Mouse (Mus musculus) forebrain, postnatal 0 days (tissue): Measurements from ENCODE around the gene Oscp1. TPM values are rescaled to one million over a fixed set of nuclear protein-coding genes. Genes with fewer than 3 reads are reported as not detected.

ENCODE experiments used
- ATAC-seq: fragments of 200-750 bp; cut with Nextera tagmentation; 2 replicates; pipeline ENCODE4 v1.8.0; 2017; ENCODE audit warnings: mild to moderate bottlenecking, moderate library complexity
- DNase-seq: peaks from one replicate; pipeline ENCODE4 v3.0.0-alpha.2; 2015
- H3K27ac ChIP-seq: fragments of 300-500 bp; sonication (generic); 2 replicates; pipeline ENCODE4 v1.5.1; 2014; ENCODE audit warnings: low read depth, mild to moderate bottlenecking, antibody characterized with exemption, low read length, moderate library complexity, mixed read lengths
- H3K27me3 ChIP-seq: fragments of 300-500 bp; sonication (generic); 2 replicates; pipeline ENCODE4 v1.6.1; 2014; ENCODE audit warnings: mild to moderate bottlenecking, low read length, mixed read lengths; ENCODE audit not compliant: insufficient read depth
- H3K36me3 ChIP-seq: fragments of 300-500 bp; sonication (generic); 2 replicates; pipeline ENCODE4 v1.6.1; 2014; ENCODE audit warnings: mild to moderate bottlenecking, moderate library complexity; ENCODE audit not compliant: insufficient read depth
- H3K4me1 ChIP-seq: fragments of 300-500 bp; sonication (generic); 2 replicates; pipeline ENCODE4 v1.6.1; 2014; ENCODE audit warnings: antibody characterized with exemption; ENCODE audit not compliant: insufficient read depth
- H3K4me2 ChIP-seq: fragments of 300-500 bp; sonication (generic); 2 replicates; pipeline ENCODE4 v1.6.1; 2014; ENCODE audit warnings: low read depth, mild to moderate bottlenecking, moderate library complexity
- H3K4me3 ChIP-seq: fragments of 300-500 bp; sonication (generic); 2 replicates; pipeline ENCODE4 v1.5.1; 2014; ENCODE audit warnings: low read depth, low read length, mixed read lengths
- H3K9ac ChIP-seq: fragments of 300-500 bp; sonication (generic); 2 replicates; pipeline ENCODE4 v1.6.1; 2014; ENCODE audit warnings: mild to moderate bottlenecking
- H3K9me3 ChIP-seq: fragments of 300-500 bp; sonication (generic); 2 replicates; pipeline ENCODE4 v1.6.1; 2016; ENCODE audit warnings: low read length
- CTCF ChIP-seq: sonication (generic); IDR thresholded peaks from 2 replicates; pipeline ENCODE4 v1.5.1; 2016; ENCODE audit warnings: antibody characterized with exemption, control low read depth, low read depth
- WGBS: fragments of 180-500 bp; shearing (Covaris S2); extraction: QIAGEN DNeasy Blood & Tissue Kit; methylation state at CpG from one replicate; pipeline ENCODE4 v1.1.7; 2014; 5-methylcytosine and 5-hydroxymethylcytosine counted together
- polyA plus RNA-seq: library from polyadenylated mRNA; unstranded; fragments of >200 nt; fragmentation: Nextera tagmentation; extraction: Ambion mirVana; gene quantifications from 2 replicates; pipeline ENCODE4 v1.2.1, GENCODE M21; 2015
- total RNA-seq: library from RNA; depleted of rRNA; stranded (reverse); fragments of >200 nt; gene quantifications from 2 replicates; pipeline ENCODE4 v1.2.3, GENCODE M21; 2014; rRNA removed

Oscp1 gene
- total and polyA plus RNA-seq, 2 experiments from 2014 or later = 30.8 to 43.7 TPM

DNA sequence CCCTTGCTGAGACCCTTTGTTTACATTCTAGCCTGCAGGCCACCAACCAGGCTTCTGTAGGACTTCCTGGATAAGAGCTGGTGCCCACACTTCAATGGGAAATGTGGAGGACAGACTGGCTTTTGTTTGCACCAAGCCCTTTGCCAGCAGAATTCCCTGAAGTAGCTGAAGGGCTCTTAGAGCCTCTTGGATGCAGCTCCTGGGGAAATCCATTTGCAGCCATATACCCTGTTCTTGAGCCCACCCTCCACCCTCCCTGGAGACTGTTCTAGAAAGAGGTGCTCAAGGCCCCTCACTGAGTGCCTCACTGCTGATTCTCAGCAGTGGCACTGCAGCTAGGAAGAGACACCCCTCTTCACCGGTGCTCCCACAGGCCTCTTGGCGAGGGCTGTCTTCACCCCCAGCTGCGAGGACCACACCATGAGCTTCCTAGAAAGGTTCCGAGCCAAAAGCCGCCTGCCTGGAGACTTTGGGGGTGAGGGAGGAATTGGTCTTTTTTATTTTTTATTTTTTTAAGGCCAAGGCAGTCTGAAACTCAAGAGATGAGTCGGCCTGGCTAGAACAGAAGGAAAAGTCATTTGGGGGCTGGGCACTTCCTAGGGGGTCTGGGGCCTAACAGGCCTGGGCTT, 74.4 kb downstream of the Oscp1 start:
- DNase-seq = no peak
- no peak for TF ChIP-seq CTCF
- H3K9ac ChIP-seq = no peak overlapping the region
- H3K27me3 ChIP-seq = no peaks in the 10 kb centered on the region
- ATAC-seq = no peak; the same call in 1 of the 2 replicates
- no peaks in the 10 kb centered on the region for H3K9me3 ChIP-seq
- WGBS = 81% methylated on average over 6 of the region's 6 CpGs
- peaks cover 51% of the 10 kb centered on the region for H3K36me3 ChIP-seq
- H3K4me2 ChIP-seq = no peak overlapping the region
- peak overlapping the region; percentile 64; the same call in 1 of the 2 replicates for H3K27ac ChIP-seq
- H3K4me3 ChIP-seq = no peak overlapping the region
- peaks cover 3% of the 10 kb centered on the region; the same call in 1 of the 2 replicates for H3K4me1 ChIP-seq

DNA sequence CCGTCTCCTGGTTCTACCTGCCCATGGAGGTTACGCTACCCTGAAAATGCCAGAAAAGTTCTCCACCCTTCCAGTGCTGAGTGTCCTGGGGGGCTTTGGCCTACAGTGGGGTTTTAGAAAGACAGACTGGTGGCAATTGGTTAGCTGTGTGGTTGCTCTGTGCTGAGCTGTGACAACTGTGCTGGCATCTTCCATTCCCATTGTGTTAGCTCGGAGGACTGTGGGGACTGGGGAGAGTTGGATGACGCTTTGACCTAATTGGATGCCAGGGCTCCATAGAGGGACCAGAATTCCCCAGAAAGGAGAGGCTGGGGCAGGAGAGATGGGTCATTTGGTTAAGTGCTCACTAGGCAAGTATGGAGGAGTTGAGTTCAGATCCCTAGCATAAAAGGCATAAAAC, 75.9 kb downstream of the Oscp1 start:
- H3K36me3 ChIP-seq = peaks cover 53% of the 10 kb centered on the region
- no peak for DNase-seq
- H3K27ac ChIP-seq = no peak overlapping the region
- 90% methylated on average over 4 of the region's 4 CpGs for WGBS
- no peaks in the 10 kb centered on the region for H3K27me3 ChIP-seq
- no peak overlapping the region for H3K4me2 ChIP-seq
- TF ChIP-seq CTCF = no peak
- H3K4me1 ChIP-seq = peaks cover 3% of the 10 kb centered on the region; the same call in 1 of the 2 replicates
- no peak overlapping the region for H3K9ac ChIP-seq
- no peak overlapping the region for H3K4me3 ChIP-seq
- ATAC-seq = no peak
- no peaks in the 10 kb centered on the region for H3K9me3 ChIP-seq

DNA sequence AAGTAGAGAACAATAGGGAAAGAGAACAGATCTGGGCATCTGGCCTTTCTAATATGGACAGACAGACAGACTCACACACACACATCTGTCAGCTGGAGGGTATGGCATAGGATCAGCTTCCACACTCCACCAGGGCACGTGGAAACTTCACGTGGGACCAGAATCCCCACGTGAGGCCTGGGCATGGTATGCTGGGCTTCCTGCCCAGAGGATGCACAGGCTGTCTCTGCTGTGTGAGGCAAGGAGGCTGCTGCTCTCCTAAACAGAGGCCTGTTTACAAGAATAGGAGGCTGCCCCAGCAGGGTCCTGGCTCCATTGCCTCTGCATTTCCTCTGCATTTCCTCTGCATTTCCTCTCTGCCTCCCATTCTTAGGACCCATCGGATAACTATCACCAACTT, 76.3 kb downstream of the Oscp1 start:
- Histone ChIP-seq H3K4me1 (peaks cover 3% of the 10 kb centered on the region; the same call in 1 of the 2 replicates), H3K36me3 (peaks cover 54% of the 10 kb centered on the region), H3K4me3 (no peak overlapping the region), H3K9me3 (no peaks in the 10 kb centered on the region), H3K27ac (no peak overlapping the region), H3K9ac (no peak overlapping the region), H3K27me3 (no peaks in the 10 kb centered on the region), H3K4me2 (no peak overlapping the region)
- no peak for TF ChIP-seq CTCF
- ATAC-seq (no peak), DNase-seq (no peak)
- 77% methylated on average over 4 of the region's 4 CpGs for WGBS

DNA sequence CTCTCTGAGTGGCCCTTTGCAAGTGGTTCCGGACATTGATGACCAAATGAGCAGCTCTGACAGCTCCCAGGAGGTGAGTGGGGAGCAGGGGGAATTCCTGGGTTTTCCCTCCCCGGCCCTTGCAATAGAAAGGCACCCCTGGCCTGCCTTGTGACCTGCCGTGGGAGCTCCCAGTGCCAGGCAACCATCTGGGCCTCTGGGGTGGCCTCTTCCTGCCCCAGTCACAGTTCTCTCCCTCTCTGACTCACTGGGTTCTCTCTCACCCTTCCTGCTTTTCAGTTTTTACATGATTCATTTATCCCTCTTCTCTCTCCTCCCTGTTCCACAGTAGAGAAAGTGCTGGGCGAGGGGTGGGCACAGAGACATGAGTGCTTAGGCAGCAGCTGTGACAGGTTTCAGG, 79.4 kb downstream of the Oscp1 start:
- WGBS = 88% methylated on average over 4 of the region's 4 CpGs
- H3K27ac ChIP-seq = no peak overlapping the region
- peaks cover 45% of the 10 kb centered on the region for H3K36me3 ChIP-seq
- H3K9ac ChIP-seq = no peak overlapping the region
- H3K4me1 ChIP-seq = no peaks in the 10 kb centered on the region
- no peak for DNase-seq
- no peak for ATAC-seq
- H3K27me3 ChIP-seq = no peaks in the 10 kb centered on the region
- TF ChIP-seq CTCF = no peak
- no peaks in the 10 kb centered on the region for H3K9me3 ChIP-seq
- H3K4me3 ChIP-seq = no peak overlapping the region
- no peak overlapping the region for H3K4me2 ChIP-seq

DNA sequence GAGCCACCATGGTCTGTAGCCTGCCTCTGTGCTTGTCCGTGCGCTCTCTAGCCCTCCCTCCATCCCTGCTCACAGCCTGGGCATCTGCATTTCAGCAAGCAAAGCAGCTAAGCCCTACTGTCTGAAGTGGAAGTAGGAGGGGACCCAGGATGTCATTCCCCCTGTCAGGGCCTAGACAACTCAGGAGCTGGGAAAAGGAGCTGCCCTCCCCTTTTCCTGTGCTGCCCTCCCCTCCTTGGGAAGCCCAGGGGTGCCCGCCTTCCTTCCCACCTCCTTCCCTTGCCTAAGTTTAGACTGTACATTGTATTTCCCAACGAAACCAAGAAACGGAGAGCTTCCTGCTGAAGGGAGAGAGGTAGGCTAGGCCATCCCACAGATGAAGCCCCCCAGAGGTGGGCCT, 82.7 kb downstream of the Oscp1 start:
- Histone ChIP-seq H3K4me1 (no peaks in the 10 kb centered on the region), H3K27ac (no peak overlapping the region), H3K27me3 (no peaks in the 10 kb centered on the region), H3K36me3 (peaks cover 35% of the 10 kb centered on the region), H3K9ac (no peak overlapping the region), H3K4me3 (no peak overlapping the region), H3K4me2 (no peak overlapping the region), H3K9me3 (no peaks in the 10 kb centered on the region)
- TF ChIP-seq CTCF = no peak
- ATAC-seq = no peak
- WGBS = 85% methylated on average over 5 of the region's 5 CpGs
- no peak for DNase-seq

Other genes with a start within 250 kb of the Oscp1 start
- 0.43 and 1.3 TPM in 2 replicates for gene Csf3r, start 34.0 kb upstream of the Oscp1 start, total RNA-seq
- 0.38 and 0.77 TPM in 2 replicates for gene Csf3r, start 34.0 kb upstream of the Oscp1 start, polyA plus RNA-seq
- gene Mrps15, start 11.6 kb upstream of the Oscp1 start, total RNA-seq = 52.1 and 58.2 TPM in 2 replicates
- 116 and 120 TPM in 2 replicates for gene Mrps15, start 11.6 kb upstream of the Oscp1 start, polyA plus RNA-seq
- 36.1 and 37.1 TPM in 2 replicates for gene Lsm10, start 38.1 kb downstream of the Oscp1 start, total RNA-seq
- 54.5 and 59.5 TPM in 2 replicates for gene Lsm10, start 38.1 kb downstream of the Oscp1 start, polyA plus RNA-seq
- 11.7 and 19.6 TPM in 2 replicates for gene Stk40, start 45.4 kb downstream of the Oscp1 start, total RNA-seq
- gene Stk40, start 45.4 kb downstream of the Oscp1 start, polyA plus RNA-seq = 13.3 and 14.9 TPM in 2 replicates
- 12.9 and 14.4 TPM in 2 replicates for gene Eva1b, start 89.2 kb downstream of the Oscp1 start, total RNA-seq
- gene Eva1b, start 89.2 kb downstream of the Oscp1 start, polyA plus RNA-seq = 10.6 and 12.6 TPM in 2 replicates
- 1.0 and 2.1 TPM in 2 replicates for gene Sh3d21, start 104.9 kb downstream of the Oscp1 start, total RNA-seq
- gene Sh3d21, start 104.9 kb downstream of the Oscp1 start, polyA plus RNA-seq = 1.4 and 1.7 TPM in 2 replicates
- 113 and 165 TPM in 2 replicates for gene Thrap3, start 144.2 kb downstream of the Oscp1 start, total RNA-seq
- 92.4 and 111 TPM in 2 replicates for gene Thrap3, start 144.2 kb downstream of the Oscp1 start, polyA plus RNA-seq
- gene Map7d1, start 197.8 kb downstream of the Oscp1 start, total RNA-seq = 105 and 115 TPM in 2 replicates
- gene Map7d1, start 197.8 kb downstream of the Oscp1 start, polyA plus RNA-seq = 63.6 and 71.1 TPM in 2 replicates
- gene Trappc3, start 203.8 kb downstream of the Oscp1 start, total RNA-seq = 143 TPM in 2 replicates
- gene Trappc3, start 203.8 kb downstream of the Oscp1 start, polyA plus RNA-seq = 199 and 202 TPM in 2 replicates
- gene Col8a2, start 228.2 kb downstream of the Oscp1 start, total RNA-seq = 6.5 and 11.6 TPM in 2 replicates
- gene Col8a2, start 228.2 kb downstream of the Oscp1 start, polyA plus RNA-seq = 2.5 and 3.0 TPM in 2 replicates